Mouse (Mus musculus): ENCODE results near the gene Ror2. TPM values are rescaled to one million over a fixed set of nuclear protein-coding genes. Genes with fewer than 3 reads are reported as not detected.
A peak's percentile ranks its signal among the peaks of the same experiment; 100 is the strongest.

Gene Ror2
- polyA plus RNA-seq, 1 experiment from 2014 or later, result 2.2 TPM

DNA sequence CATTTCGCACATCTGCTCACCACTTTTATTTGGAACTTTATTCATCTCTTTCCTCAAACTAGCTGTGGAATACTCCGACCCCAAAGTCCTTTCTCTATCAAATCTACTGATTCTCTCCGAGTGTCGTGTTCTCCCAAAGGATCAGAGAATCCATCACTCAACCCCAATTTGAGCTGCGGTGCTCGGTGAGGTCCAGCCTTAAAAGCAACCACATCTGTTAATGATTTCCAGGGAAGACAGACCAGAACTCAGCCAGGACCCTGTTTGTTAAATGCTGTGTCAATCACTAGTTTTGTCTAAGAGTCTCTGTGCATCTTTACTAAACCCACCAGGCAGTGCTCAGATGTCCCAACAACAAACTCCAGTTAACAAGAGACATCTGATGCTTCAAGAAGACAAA is 204.1 kb downstream of the Ror2 start:
- Histone ChIP-seq H3K4me1 (ENCODE audit: control insufficient read depth, insufficient read depth, low read length) (peaks cover 14% of the 10 kb centered on the region), H3K9ac (ENCODE audit: low read length) (no peak overlapping the region), H3K9me3 (replicated peaks; ENCODE audit: control insufficient read depth, low read length) (no peaks in the 10 kb centered on the region), H3K4me2 (ENCODE audit: low read length) (no peak overlapping the region), H3K27me3 (replicated peaks; ENCODE audit: control insufficient read depth, insufficient read depth, low read length) (no peaks in the 10 kb centered on the region), H3K27ac (ENCODE audit: low read depth, low read length) (no peak overlapping the region), H3K4me3 (ENCODE audit: low read depth, low read length) (no peak overlapping the region), H3K36me3 (ENCODE audit: control insufficient read depth, insufficient read depth, low read length) (no peaks in the 10 kb centered on the region)
- no peak for DNase-seq (ENCODE audit: low spot score)
- no peak for ATAC-seq
- WGBS, result 79% methylated on average over 6 of the region's 6 CpGs

GRCm38 (mm10) chr13:53077732-53078345 is 208.1 kb downstream of the Ror2 start:
- peak; percentile 76 for DNase-seq (ENCODE audit: low spot score)
- H3K9ac ChIP-seq (ENCODE audit: low read length), result peak overlapping the region; percentile 46; the same call in 1 of the 2 replicates

DNA sequence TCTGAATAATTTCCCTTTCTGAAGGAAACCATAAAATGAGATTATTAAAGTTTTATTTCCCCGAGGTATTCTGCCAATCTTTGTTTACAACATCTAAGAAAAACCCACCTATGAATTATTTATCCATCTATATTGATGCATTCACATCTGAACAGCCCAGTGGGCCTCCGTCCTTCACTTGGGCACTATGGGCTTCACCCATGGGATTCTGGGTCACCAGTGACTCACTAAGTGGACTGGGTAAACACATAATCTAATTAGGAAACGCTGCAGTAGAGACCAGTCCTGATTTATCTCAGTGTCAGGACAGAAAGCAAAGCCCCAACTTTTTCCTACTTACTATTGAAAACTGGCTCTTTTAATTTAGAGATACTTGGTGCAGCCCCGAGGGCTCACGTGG is 210.9 kb downstream of the Ror2 start:
- WGBS, result 74% methylated on average over 5 of the region's 5 CpGs
- no peaks in the 10 kb centered on the region for H3K27me3 ChIP-seq (replicated peaks; ENCODE audit: control insufficient read depth, insufficient read depth, low read length)
- H3K36me3 ChIP-seq (ENCODE audit: control insufficient read depth, insufficient read depth, low read length), result no peaks in the 10 kb centered on the region
- ATAC-seq (no peak), DNase-seq (ENCODE audit: low spot score) (no peak)
- no peak overlapping the region for H3K9ac ChIP-seq (ENCODE audit: low read length)
- H3K4me2 ChIP-seq (ENCODE audit: low read length), result no peak overlapping the region
- H3K9me3 ChIP-seq (replicated peaks; ENCODE audit: control insufficient read depth, low read length), result no peaks in the 10 kb centered on the region
- peaks cover 12% of the 10 kb centered on the region for H3K4me1 ChIP-seq (ENCODE audit: control insufficient read depth, insufficient read depth, low read length)
- H3K4me3 ChIP-seq (ENCODE audit: low read depth, low read length), result no peak overlapping the region
- no peak overlapping the region for H3K27ac ChIP-seq (ENCODE audit: low read depth, low read length)

More at GRCm38 (mm10) chr13:53077732-53078345, 208.1 kb downstream of the Ror2 start:
- Histone ChIP-seq H3K9me3 (replicated peaks; ENCODE audit: control insufficient read depth, low read length) (no peaks in the 10 kb centered on the region), H3K4me3 (ENCODE audit: low read depth, low read length) (no peak overlapping the region), H3K4me2 (ENCODE audit: low read length) (peak overlapping the region; percentile 28), H3K36me3 (ENCODE audit: control insufficient read depth, insufficient read depth, low read length) (no peaks in the 10 kb centered on the region), H3K4me1 (ENCODE audit: control insufficient read depth, insufficient read depth, low read length) (peaks cover 14% of the 10 kb centered on the region), H3K27me3 (replicated peaks; ENCODE audit: control insufficient read depth, insufficient read depth, low read length) (no peaks in the 10 kb centered on the region), H3K27ac (ENCODE audit: low read depth, low read length) (0 out of 2 replicates have a peak overlapping the region, but pooled peaks have one; percentile 15)
- 13% methylated on average over 15 of the region's 15 CpGs for WGBS
- peak; percentile 73 for ATAC-seq

DNA sequence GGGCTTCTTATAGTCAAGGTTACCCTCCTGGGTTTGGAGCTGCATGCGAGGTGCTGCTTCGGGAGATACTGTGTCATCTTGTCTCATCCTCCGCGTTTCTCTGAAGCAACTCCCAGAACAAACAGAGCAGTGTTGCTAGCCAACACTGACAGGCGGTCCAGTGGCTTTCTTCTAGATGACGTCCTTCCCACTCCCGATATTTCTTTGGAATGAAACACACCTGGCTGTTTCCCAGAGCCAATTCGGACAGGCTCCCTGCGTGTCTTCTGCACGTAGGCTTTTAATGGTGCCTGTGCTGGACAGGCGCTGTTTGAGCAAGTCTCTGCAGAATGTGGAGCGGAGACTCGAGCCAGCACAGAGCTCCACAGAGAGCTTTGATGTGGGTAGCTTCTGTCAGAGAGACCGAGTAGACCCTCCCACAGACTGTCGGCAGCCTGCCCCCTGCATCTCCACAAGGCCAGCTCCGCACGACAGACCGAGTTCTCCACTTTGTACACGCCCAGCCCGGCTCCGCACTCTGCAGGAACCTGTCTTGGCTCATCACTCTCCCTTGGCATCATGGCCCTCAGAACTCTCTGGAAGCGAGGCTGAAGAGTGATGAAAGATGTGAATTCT is 216.7 kb downstream of the Ror2 start:
- WGBS, result 84% methylated on average over 22 of the region's 22 CpGs
- no peaks in the 10 kb centered on the region for H3K4me1 ChIP-seq (ENCODE audit: control insufficient read depth, insufficient read depth, low read length)
- no peak for ATAC-seq

GRCm38 (mm10) chr13:53068461-53068860 is 217.5 kb downstream of the Ror2 start:
- H3K36me3 ChIP-seq (ENCODE audit: control insufficient read depth, insufficient read depth, low read length), result no peaks in the 10 kb centered on the region
- H3K9me3 ChIP-seq (replicated peaks; ENCODE audit: control insufficient read depth, low read length), result no peaks in the 10 kb centered on the region
- H3K27ac ChIP-seq (ENCODE audit: low read depth, low read length), result no peak overlapping the region
- no peaks in the 10 kb centered on the region for H3K27me3 ChIP-seq (replicated peaks; ENCODE audit: control insufficient read depth, insufficient read depth, low read length)
- WGBS, result 45% methylated on average over 8 of the region's 8 CpGs
- H3K4me3 ChIP-seq (ENCODE audit: low read depth, low read length), result no peak overlapping the region
- no peak overlapping the region for H3K9ac ChIP-seq (ENCODE audit: low read length)
- ATAC-seq (no peak), DNase-seq (ENCODE audit: low spot score) (no peak)
- H3K4me1 ChIP-seq (ENCODE audit: control insufficient read depth, insufficient read depth, low read length), result no peaks in the 10 kb centered on the region
- no peak overlapping the region for H3K4me2 ChIP-seq (ENCODE audit: low read length)

More for the DNA sequence above, 216.7 kb downstream of the Ror2 start:
- no peaks in the 10 kb centered on the region for H3K9me3 ChIP-seq (replicated peaks; ENCODE audit: control insufficient read depth, low read length)
- H3K27ac ChIP-seq (ENCODE audit: low read depth, low read length), result no peak overlapping the region
- no peaks in the 10 kb centered on the region for H3K27me3 ChIP-seq (replicated peaks; ENCODE audit: control insufficient read depth, insufficient read depth, low read length)
- H3K4me2 ChIP-seq (ENCODE audit: low read length), result no peak overlapping the region
- H3K36me3 ChIP-seq (ENCODE audit: control insufficient read depth, insufficient read depth, low read length), result no peaks in the 10 kb centered on the region
- no peak overlapping the region for H3K9ac ChIP-seq (ENCODE audit: low read length)
- no peak overlapping the region for H3K4me3 ChIP-seq (ENCODE audit: low read depth, low read length)
- no peak for DNase-seq (ENCODE audit: low spot score)

DNA sequence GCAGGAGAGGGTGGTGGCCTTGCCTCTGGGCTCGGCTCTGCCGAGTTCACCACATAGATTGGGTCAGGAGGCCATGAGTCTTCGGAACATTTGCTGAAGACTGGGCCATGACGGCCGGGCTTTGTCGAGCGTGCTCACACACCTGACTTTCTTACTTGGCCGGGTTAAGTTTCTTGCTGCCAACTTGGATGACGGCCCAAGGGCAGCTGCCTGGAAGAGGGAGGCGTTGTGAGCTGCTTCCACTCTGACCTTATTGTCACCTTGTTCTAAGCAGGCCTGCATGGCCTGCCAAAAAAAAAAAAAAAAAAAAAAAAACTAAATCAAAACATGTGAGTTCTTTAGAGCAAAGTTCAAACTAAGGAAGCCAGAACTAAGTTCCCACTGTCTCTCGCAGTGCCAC is 218.0 kb downstream of the Ror2 start:
- H3K27ac ChIP-seq (ENCODE audit: low read depth, low read length), result no peak overlapping the region
- H3K4me2 ChIP-seq (ENCODE audit: low read length), result no peak overlapping the region
- DNase-seq (ENCODE audit: low spot score) (no peak), ATAC-seq (no peak)
- no peaks in the 10 kb centered on the region for H3K27me3 ChIP-seq (replicated peaks; ENCODE audit: control insufficient read depth, insufficient read depth, low read length)
- H3K4me1 ChIP-seq (ENCODE audit: control insufficient read depth, insufficient read depth, low read length), result no peaks in the 10 kb centered on the region
- no peaks in the 10 kb centered on the region for H3K36me3 ChIP-seq (ENCODE audit: control insufficient read depth, insufficient read depth, low read length)
- no peaks in the 10 kb centered on the region for H3K9me3 ChIP-seq (replicated peaks; ENCODE audit: control insufficient read depth, low read length)
- H3K9ac ChIP-seq (ENCODE audit: low read length), result no peak overlapping the region
- no peak overlapping the region for H3K4me3 ChIP-seq (ENCODE audit: low read depth, low read length)
- 79% methylated on average over 11 of the region's 11 CpGs for WGBS

DNA sequence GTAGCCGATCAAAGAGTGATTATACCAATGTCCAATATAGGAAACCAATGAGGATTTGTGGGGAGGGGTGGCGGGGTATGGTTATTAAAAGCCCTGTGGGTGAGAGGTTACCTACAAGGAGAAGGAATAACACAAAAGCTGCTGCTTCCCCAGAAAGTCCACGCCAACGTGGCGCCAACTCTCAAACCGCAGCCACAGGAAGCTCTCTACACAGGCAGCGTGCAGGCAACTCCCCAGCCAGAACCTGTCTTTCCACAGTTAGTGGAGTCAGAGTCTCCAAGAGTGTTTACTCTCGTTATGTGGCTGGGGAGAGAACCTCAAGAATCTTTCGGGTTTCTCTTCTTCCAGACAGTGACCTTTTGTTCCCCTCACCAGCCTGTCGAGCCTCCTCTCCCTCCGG is 220.8 kb downstream of the Ror2 start:
- ATAC-seq (no peak), DNase-seq (ENCODE audit: low spot score) (no peak)
- Histone ChIP-seq H3K4me3 (ENCODE audit: low read depth, low read length) (no peak overlapping the region), H3K36me3 (ENCODE audit: control insufficient read depth, insufficient read depth, low read length) (no peaks in the 10 kb centered on the region), H3K27ac (ENCODE audit: low read depth, low read length) (no peak overlapping the region), H3K4me1 (ENCODE audit: control insufficient read depth, insufficient read depth, low read length) (no peaks in the 10 kb centered on the region), H3K9me3 (replicated peaks; ENCODE audit: control insufficient read depth, low read length) (no peaks in the 10 kb centered on the region), H3K9ac (ENCODE audit: low read length) (no peak overlapping the region), H3K27me3 (replicated peaks; ENCODE audit: control insufficient read depth, insufficient read depth, low read length) (no peaks in the 10 kb centered on the region), H3K4me2 (ENCODE audit: low read length) (no peak overlapping the region)
- 86% methylated on average over 11 of the region's 11 CpGs for WGBS

DNA sequence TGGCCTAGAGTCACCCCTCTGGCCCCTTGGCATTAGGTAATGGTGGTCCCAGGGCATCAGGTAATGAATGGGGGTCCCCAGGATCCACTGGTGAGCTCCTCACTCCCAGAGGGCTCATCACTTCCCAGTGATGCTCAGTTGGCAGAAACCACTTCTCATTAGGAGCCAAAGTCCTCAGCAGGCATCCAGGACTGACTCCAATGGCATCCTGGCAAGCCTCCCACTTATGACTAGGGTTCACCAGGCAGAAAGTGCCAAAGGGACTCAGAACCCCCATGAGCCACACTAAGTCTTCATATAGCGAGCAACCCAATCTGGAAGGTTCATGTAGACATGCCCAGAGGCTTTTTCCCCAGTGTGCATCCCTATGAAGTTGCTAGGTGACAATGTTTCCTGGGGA is 221.2 kb downstream of the Ror2 start:
- Histone ChIP-seq H3K36me3 (ENCODE audit: control insufficient read depth, insufficient read depth, low read length) (no peaks in the 10 kb centered on the region), H3K9me3 (replicated peaks; ENCODE audit: control insufficient read depth, low read length) (no peaks in the 10 kb centered on the region), H3K9ac (ENCODE audit: low read length) (no peak overlapping the region), H3K27me3 (replicated peaks; ENCODE audit: control insufficient read depth, insufficient read depth, low read length) (no peaks in the 10 kb centered on the region), H3K4me1 (ENCODE audit: control insufficient read depth, insufficient read depth, low read length) (no peaks in the 10 kb centered on the region), H3K4me2 (ENCODE audit: low read length) (no peak overlapping the region), H3K27ac (ENCODE audit: low read depth, low read length) (no peak overlapping the region), H3K4me3 (ENCODE audit: low read depth, low read length) (no peak overlapping the region)
- DNase-seq (ENCODE audit: low spot score), result no peak
- 79% methylated on average over 1 of the region's 1 CpGs for WGBS
- ATAC-seq, result no peak

Data from forebrain, embryonic 14.5 days (tissue).